Mouse (Mus musculus) stomach, embryonic 15.5 days (tissue): ENCODE data around the gene Endou. TPM values are rescaled to one million over a fixed set of nuclear protein-coding genes. Genes with fewer than 3 reads are reported as not detected.
A peak's percentile ranks its signal among the peaks of the same experiment; 100 is the strongest.

Experiments used
- ATAC-seq: fragments of 200-750 bp; cut with Nextera tagmentation; 2 replicates; pipeline ENCODE4 v1.8.0; 2017; ENCODE audit warnings: low read depth, moderate number of reproducible peaks, moderate TSS enrichment; ENCODE audit not compliant: insufficient read depth, low FRiP score
- H3K27ac ChIP-seq: fragments of 300-500 bp; sonication (generic); 2 replicates; pipeline ENCODE4 v1.5.1; 2015; ENCODE audit warnings: mild to moderate bottlenecking, inconsistent platforms
- H3K27me3 ChIP-seq: fragments of 300-500 bp; sonication (generic); replicated peaks from 2 replicates; pipeline ENCODE4 v1.6.1; 2015; ENCODE audit warnings: inconsistent platforms
- H3K36me3 ChIP-seq: fragments of 300-500 bp; sonication (generic); 2 replicates; pipeline ENCODE4 v1.6.1; 2015; ENCODE audit warnings: inconsistent platforms
- H3K4me1 ChIP-seq: fragments of 300-500 bp; sonication (generic); 2 replicates; pipeline ENCODE4 v1.6.1; 2015; ENCODE audit warnings: inconsistent platforms
- H3K4me2 ChIP-seq: fragments of 300-500 bp; sonication (generic); 2 replicates; pipeline ENCODE4 v1.6.1; 2015; ENCODE audit warnings: mild to moderate bottlenecking, inconsistent platforms
- H3K4me3 ChIP-seq: fragments of 300-500 bp; sonication (generic); replicated peaks from 2 replicates; pipeline ENCODE4 v1.5.1; 2015; ENCODE audit warnings: inconsistent platforms
- H3K9ac ChIP-seq: fragments of 300-500 bp; sonication (generic); 2 replicates; pipeline ENCODE4 v1.6.1; 2015; ENCODE audit warnings: inconsistent platforms
- H3K9me3 ChIP-seq: fragments of 300-500 bp; sonication (generic); 2 replicates; pipeline ENCODE4 v1.6.1; 2016; ENCODE audit warnings: inconsistent platforms
- WGBS: fragments of 180-500 bp; shearing (Covaris S2); methylation state at CpG from one replicate; pipeline ENCODE4 v1.1.7; 2015; 5-methylcytosine and 5-hydroxymethylcytosine counted together
- polyA plus RNA-seq: library from polyadenylated mRNA; unstranded; fragments of >200 nt; fragmentation: Nextera tagmentation; extraction: Ambion mirVana; gene quantifications from 2 replicates; pipeline ENCODE4 v1.2.1, GENCODE M21; 2015

Gene Endou
- polyA plus RNA-seq, 1 experiment from 2014 or later, result 2.2 TPM

GRCm38 (mm10) chr15:97752491-97752890, 21.4 kb upstream of the Endou start:
- 84% methylated on average over 5 of the region's 5 CpGs for WGBS
- no peaks in the 10 kb centered on the region for H3K27me3 ChIP-seq
- no peaks in the 10 kb centered on the region for H3K9me3 ChIP-seq
- H3K36me3 ChIP-seq, result no peaks in the 10 kb centered on the region
- H3K27ac ChIP-seq, result no peak overlapping the region
- no peak overlapping the region for H3K4me2 ChIP-seq
- no peak overlapping the region for H3K4me3 ChIP-seq
- peaks cover 19% of the 10 kb centered on the region for H3K4me1 ChIP-seq
- no peak for ATAC-seq
- no peak overlapping the region for H3K9ac ChIP-seq

- 76% methylated on average over 2 of the region's 2 CpGs for WGBS
- H3K9ac ChIP-seq, result no peak overlapping the region
Observed at GRCm38 (mm10) chr15:97751676-97752075, 20.5 kb upstream of the Endou start.

GRCm38 (mm10) chr15:97750697-97751096, 19.6 kb upstream of the Endou start:
- 17% methylated on average over 12 of the region's 12 CpGs for WGBS
- Histone ChIP-seq H3K9ac (no peak overlapping the region), H3K4me1 (peaks cover 19% of the 10 kb centered on the region), H3K27ac (peak overlapping the region; percentile 35), H3K9me3 (no peaks in the 10 kb centered on the region), H3K4me3 (no peak overlapping the region), H3K4me2 (peak overlapping the region; percentile 5; the same call in 1 of the 2 replicates), H3K27me3 (no peaks in the 10 kb centered on the region), H3K36me3 (no peaks in the 10 kb centered on the region)
- peak; percentile 58; the same call in 1 of the 2 replicates for ATAC-seq

More at GRCm38 (mm10) chr15:97751676-97752075, 20.5 kb upstream of the Endou start:
- peaks cover 19% of the 10 kb centered on the region for H3K4me1 ChIP-seq
- no peak for ATAC-seq
- H3K4me2 ChIP-seq, result no peak overlapping the region
- H3K27ac ChIP-seq, result no peak overlapping the region
- H3K9me3 ChIP-seq, result no peaks in the 10 kb centered on the region
- H3K4me3 ChIP-seq, result no peak overlapping the region
- H3K27me3 ChIP-seq, result no peaks in the 10 kb centered on the region
- H3K36me3 ChIP-seq, result no peaks in the 10 kb centered on the region

- H3K36me3 ChIP-seq, result no peaks in the 10 kb centered on the region
- no peak overlapping the region for H3K4me3 ChIP-seq
- no peak overlapping the region for H3K27ac ChIP-seq
- H3K4me1 ChIP-seq, result peaks cover 22% of the 10 kb centered on the region
- H3K27me3 ChIP-seq, result no peaks in the 10 kb centered on the region
- no peak overlapping the region for H3K9ac ChIP-seq
- H3K4me2 ChIP-seq, result no peak overlapping the region
- ATAC-seq, result no peak
- WGBS, result 87% methylated on average over 13 of the region's 13 CpGs
- no peaks in the 10 kb centered on the region for H3K9me3 ChIP-seq
Observed at GRCm38 (mm10) chr15:97749841-97750240, 18.7 kb upstream of the Endou start.

GRCm38 (mm10) chr15:97749397-97749796, 18.3 kb upstream of the Endou start:
- ATAC-seq, result no peak
- Histone ChIP-seq H3K36me3 (no peaks in the 10 kb centered on the region), H3K27ac (no peak overlapping the region), H3K9me3 (no peaks in the 10 kb centered on the region), H3K4me1 (peaks cover 24% of the 10 kb centered on the region), H3K4me3 (no peak overlapping the region), H3K4me2 (no peak overlapping the region), H3K9ac (no peak overlapping the region), H3K27me3 (no peaks in the 10 kb centered on the region)
- 95% methylated on average over 9 of the region's 9 CpGs for WGBS

GRCm38 (mm10) chr15:97748964-97749363, 17.8 kb upstream of the Endou start:
- H3K4me2 ChIP-seq, result no peak overlapping the region
- H3K27me3 ChIP-seq, result no peaks in the 10 kb centered on the region
- H3K27ac ChIP-seq, result no peak overlapping the region
- peaks cover 24% of the 10 kb centered on the region for H3K4me1 ChIP-seq
- 88% methylated on average over 4 of the region's 4 CpGs for WGBS
- ATAC-seq, result no peak
- no peak overlapping the region for H3K9ac ChIP-seq
- H3K36me3 ChIP-seq, result no peaks in the 10 kb centered on the region
- no peaks in the 10 kb centered on the region for H3K9me3 ChIP-seq
- no peak overlapping the region for H3K4me3 ChIP-seq

- H3K4me2 ChIP-seq, result no peak overlapping the region
- no peak overlapping the region for H3K27ac ChIP-seq
- no peaks in the 10 kb centered on the region for H3K36me3 ChIP-seq
- peaks cover 24% of the 10 kb centered on the region for H3K4me1 ChIP-seq
- no peaks in the 10 kb centered on the region for H3K27me3 ChIP-seq
- no peak overlapping the region for H3K9ac ChIP-seq
- H3K4me3 ChIP-seq, result no peak overlapping the region
- WGBS, result 55% methylated on average over 10 of the region's 10 CpGs
- no peaks in the 10 kb centered on the region for H3K9me3 ChIP-seq
- no peak for ATAC-seq
Observed at GRCm38 (mm10) chr15:97748309-97748708, 17.2 kb upstream of the Endou start.

GRCm38 (mm10) chr15:97747486-97747885, 16.3 kb upstream of the Endou start:
- H3K9ac ChIP-seq, result no peak overlapping the region
- H3K9me3 ChIP-seq, result no peaks in the 10 kb centered on the region
- H3K4me2 ChIP-seq, result no peak overlapping the region
- H3K4me1 ChIP-seq, result peaks cover 24% of the 10 kb centered on the region
- H3K27me3 ChIP-seq, result no peaks in the 10 kb centered on the region
- no peak overlapping the region for H3K4me3 ChIP-seq
- ATAC-seq, result no peak
- 79% methylated on average over 4 of the region's 4 CpGs for WGBS
- H3K36me3 ChIP-seq, result no peaks in the 10 kb centered on the region
- no peak overlapping the region for H3K27ac ChIP-seq

GRCm38 (mm10) chr15:97746748-97747147, 15.6 kb upstream of the Endou start:
- no peaks in the 10 kb centered on the region for H3K9me3 ChIP-seq
- no peak overlapping the region for H3K9ac ChIP-seq

GRCm38 (mm10) chr15:97746278-97746677, 15.1 kb upstream of the Endou start:
- Histone ChIP-seq H3K4me1 (peaks cover 24% of the 10 kb centered on the region), H3K4me3 (no peak overlapping the region), H3K9ac (no peak overlapping the region), H3K9me3 (no peaks in the 10 kb centered on the region), H3K27me3 (no peaks in the 10 kb centered on the region), H3K36me3 (no peaks in the 10 kb centered on the region), H3K27ac (no peak overlapping the region), H3K4me2 (no peak overlapping the region)
- ATAC-seq, result no peak
- WGBS, result 83% methylated on average over 10 of the region's 10 CpGs

More at GRCm38 (mm10) chr15:97746748-97747147, 15.6 kb upstream of the Endou start:
- H3K36me3 ChIP-seq, result no peaks in the 10 kb centered on the region
- no peak overlapping the region for H3K27ac ChIP-seq
- H3K4me2 ChIP-seq, result no peak overlapping the region
- no peak for ATAC-seq
- no peak overlapping the region for H3K4me3 ChIP-seq
- H3K27me3 ChIP-seq, result no peaks in the 10 kb centered on the region
- 92% methylated on average over 24 of the region's 24 CpGs for WGBS
- peaks cover 24% of the 10 kb centered on the region for H3K4me1 ChIP-seq

GRCm38 (mm10) chr15:97745331-97745730, 14.2 kb upstream of the Endou start:
- Histone ChIP-seq H3K4me1 (0 out of 2 replicates have a peak, but pooled peaks cover 15% of the 10 kb centered on the region), H3K36me3 (no peaks in the 10 kb centered on the region), H3K4me2 (no peak overlapping the region), H3K27ac (no peak overlapping the region), H3K4me3 (no peak overlapping the region), H3K9ac (no peak overlapping the region), H3K9me3 (no peaks in the 10 kb centered on the region), H3K27me3 (no peaks in the 10 kb centered on the region)
- 52% methylated on average over 10 of the region's 10 CpGs for WGBS
- no peak for ATAC-seq

- 0 out of 2 replicates have a peak, but pooled peaks have one; percentile 19 for ATAC-seq
Observed at GRCm38 (mm10) chr15:97744930-97745329, 13.8 kb upstream of the Endou start.

More at GRCm38 (mm10) chr15:97744930-97745329, 13.8 kb upstream of the Endou start:
- Histone ChIP-seq H3K4me1 (0 out of 2 replicates have a peak, but pooled peaks cover 11% of the 10 kb centered on the region), H3K9ac (no peak overlapping the region), H3K27me3 (no peaks in the 10 kb centered on the region), H3K9me3 (no peaks in the 10 kb centered on the region), H3K27ac (no peak overlapping the region), H3K4me3 (no peak overlapping the region), H3K4me2 (no peak overlapping the region), H3K36me3 (no peaks in the 10 kb centered on the region)
- 54% methylated on average over 10 of the region's 10 CpGs for WGBS
